Mouse (Mus musculus) kidney, postnatal 25 days (tissue): ENCODE data around the gene Sdhb.

Experiments used
- DNase-seq, 2 experiments: peaks; one replicate each; pipeline ENCODE4 v3.0.0; 2021; ENCODE audit warnings: mixed read lengths in 2 of 2

Sdhb gene

DNA sequence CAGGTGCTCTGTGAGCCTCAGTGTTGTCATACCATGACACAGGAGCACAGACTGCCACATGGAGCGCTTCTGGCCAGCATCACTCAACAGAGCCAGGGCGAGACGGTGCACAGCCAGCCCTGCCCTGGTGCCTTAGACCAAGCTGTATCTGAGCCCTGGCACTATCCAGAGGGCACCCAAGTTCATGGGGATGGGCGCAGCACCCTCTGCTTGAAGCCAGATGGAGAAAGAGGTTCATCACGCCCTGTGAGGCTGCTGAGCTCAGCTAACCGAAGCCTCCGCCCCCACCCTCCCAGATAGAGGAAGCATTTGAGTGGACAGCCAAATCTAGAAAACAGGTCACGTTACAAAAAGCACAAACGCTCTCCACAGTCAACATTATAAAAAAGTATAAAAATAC is 55.3 kb downstream of the Sdhb start:
- no peak for DNase-seq

DNA sequence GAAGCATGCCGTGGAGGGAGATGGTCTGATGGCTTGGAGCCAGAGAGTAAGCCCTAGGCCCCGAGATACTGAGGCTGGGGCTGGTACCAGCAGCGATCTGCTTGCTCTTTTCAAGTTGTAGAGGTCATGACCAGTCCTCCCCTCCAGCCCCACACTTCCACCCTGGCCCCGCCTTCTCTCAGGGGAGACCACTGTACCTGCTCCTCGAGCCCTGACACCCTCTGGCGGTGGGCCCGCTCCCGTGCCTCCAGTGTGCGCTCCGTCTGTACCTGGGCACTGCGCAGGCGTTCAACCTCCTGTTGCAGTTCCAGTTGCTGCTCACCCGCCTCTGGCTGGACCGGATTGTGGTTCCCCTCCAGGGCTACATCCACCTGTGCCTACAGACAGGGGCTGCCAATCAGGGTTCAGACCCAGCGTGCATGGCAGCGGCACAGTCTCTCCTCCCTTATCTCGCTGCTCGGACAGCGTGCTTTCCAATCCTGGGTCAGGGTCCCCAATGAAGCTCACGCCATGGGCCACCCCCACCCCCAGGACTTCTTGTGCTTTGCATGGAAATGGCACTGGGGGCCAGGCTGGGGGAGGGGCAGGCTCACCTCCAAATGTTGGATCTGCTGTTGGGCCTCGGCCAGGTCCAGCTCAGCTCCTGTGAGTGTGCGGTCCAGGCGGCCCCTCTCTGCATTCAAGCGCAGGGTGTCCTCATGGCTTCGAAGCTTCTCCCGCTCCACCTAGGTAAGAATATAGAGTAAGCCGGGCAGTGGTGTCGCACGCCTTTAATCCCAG is 56.8 kb downstream of the Sdhb start:
- no peak for DNase-seq

DNA sequence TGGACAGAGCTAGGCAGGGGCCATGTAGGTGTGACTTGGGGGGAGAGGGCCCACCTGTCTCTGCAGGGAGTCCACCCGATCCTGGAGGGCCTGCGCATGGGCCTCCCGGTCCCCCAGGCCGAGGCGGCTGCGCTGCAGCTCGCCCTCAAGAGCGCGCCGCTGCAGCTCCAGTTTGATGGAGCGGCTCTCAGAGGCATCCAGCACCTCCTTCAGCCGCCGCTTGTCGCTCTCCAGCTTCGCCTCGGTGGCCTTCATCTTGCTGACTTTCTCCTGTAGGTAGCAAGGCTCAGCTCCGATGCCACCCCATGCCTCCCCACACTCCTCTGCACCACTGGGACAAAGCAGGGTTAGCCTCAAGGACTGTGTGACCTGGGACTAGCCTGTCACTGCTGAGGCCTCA is 59.2 kb downstream of the Sdhb start:
- no peak for DNase-seq

DNA sequence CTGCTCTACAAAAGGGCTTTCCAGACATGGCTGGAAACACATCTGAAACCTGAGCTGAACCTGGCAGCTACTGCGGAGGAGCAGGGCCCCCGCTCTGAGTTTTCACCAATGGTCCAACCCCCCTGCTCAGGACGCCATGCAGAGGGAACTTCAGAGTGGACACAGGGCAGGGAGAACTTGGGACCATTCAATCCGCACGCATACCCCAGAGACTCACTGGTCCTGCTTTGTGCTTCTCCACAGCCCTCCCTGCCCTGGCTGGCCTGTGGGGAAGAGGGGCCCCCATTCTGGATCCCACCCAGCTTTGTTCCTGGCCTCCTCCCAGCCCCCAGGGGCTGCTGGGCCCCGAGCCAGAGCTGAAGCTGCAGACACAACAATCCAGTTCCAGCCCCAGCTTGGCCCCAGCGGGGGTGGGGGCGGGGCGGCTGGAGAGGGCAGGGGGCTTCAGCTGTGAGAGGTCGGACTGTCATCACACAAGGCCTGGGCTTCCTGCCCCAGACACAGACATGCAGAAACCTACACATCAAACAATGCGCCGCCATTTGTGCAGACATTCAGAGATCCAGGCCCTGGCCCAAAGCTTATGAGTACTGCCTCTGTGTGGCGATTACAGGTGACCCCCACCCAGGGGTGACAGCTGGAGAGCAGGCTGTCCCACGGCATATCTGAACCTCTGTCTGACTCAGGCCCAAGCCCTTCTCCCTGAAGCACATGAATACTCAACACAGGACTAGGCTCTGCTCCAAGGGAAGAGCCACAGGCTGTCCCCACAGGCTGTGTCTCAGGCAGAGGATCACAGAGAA is 60.0 kb downstream of the Sdhb start:
- no peak for DNase-seq

DNA sequence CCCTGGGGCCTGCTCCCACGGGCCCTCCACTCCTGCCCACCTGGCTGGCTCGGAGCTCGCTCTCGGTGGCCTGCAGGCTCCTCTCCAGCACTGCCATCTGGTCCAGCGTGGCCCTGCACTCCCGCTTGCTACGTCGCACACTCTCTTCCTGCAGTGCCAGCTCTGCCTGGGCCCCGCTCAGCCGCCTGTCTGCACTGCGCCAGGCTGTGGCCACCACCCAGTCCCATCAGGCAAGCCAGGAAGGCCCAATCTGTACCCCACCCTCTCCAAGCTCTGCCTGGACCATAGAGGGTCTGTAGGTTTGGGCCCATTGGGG is 60.6 kb downstream of the Sdhb start:
- no peak for DNase-seq

DNA sequence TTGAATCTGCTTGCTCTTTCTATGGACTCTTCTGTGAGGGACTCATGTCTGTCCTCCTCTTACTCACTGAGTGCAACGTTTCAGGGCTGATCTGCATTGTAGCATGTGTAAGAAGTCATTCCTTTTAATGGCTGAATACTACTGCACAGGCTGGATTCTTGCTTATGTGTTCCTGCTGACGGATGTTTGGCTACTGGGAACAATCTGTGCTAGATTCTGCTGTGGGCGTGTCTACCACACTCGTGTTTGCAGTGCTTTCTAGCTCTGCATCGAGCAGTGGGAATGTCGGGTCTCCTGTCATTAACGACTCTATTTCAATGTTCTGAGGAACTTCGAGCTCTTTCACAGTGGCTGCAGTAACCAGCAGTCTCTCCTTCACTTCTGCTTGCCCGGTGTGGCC is 63.0 kb downstream of the Sdhb start:
- DNase-seq, result no peak

DNA sequence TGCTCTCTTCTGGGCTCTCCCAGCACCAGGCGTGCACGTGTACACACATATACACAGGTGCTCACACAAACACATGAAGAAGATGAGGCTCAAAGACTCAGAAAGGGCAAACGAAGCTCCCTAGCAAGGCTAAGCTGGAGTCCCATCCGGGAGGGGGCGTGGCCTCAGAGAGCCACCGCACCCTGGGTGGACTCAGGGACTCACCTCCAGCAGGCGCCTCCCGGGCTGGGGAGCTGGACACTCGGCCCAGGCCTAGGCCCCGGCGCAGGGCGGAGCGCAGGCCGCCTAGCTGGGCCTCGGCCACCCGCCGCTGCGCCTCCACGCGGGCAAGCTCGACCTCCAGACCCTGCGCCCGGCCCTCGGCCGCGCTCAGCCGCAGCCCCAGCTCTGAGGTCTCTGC is 64.0 kb downstream of the Sdhb start:
- DNase-seq, result no peak
